Mouse (Mus musculus) heart, postnatal 25 days (tissue): ENCODE results near the gene Ano6. TPM values are rescaled to one million over a fixed set of nuclear protein-coding genes. Genes with fewer than 3 reads are reported as not detected.

Source experiments
- DNase-seq: peaks from one replicate; pipeline ENCODE4 v3.0.0; 2022; ENCODE audit warnings: low spot score
- intact Hi-C: fragments of 180-260 bp; cut with DNase I; formaldehyde crosslinking; loops from one replicate; pipeline ENCODE4 v1.15.1; 2025
- total RNA-seq, 2 experiments: library from RNA; stranded (reverse); gene quantifications; 2 replicates each; pipeline ENCODE4 v1.2.3; 2021

Ano6 gene
- total RNA-seq, 2 experiments from 2014 or later: 21.1 to 25.9 TPM

- peak; percentile 68 for DNase-seq
- intact Hi-C loops: loop anchor here (2.0 to 5.0 kb wide), 2 partner anchors 23 to 41 kb away; no protein-coding TSS in a partner anchor
These were observed 115.5 kb downstream of the Ano6 start for GRCm38 (mm10) chr15:95906017-95906749.

GRCm38 (mm10) chr15:95906891-95907290, 116.2 kb downstream of the Ano6 start:
- DNase-seq: no peak
- intact Hi-C loops: loop anchor here (2.0 to 5.0 kb wide), 2 partner anchors 24 to 40 kb away; no protein-coding TSS in a partner anchor

GRCm38 (mm10) chr15:95907337-95907736, 116.7 kb downstream of the Ano6 start:
- intact Hi-C loops: loop anchor here (2.0 to 5.0 kb wide), 2 partner anchors 25 to 40 kb away; no protein-coding TSS in a partner anchor
- peak; percentile 65 for DNase-seq

GRCm38 (mm10) chr15:95907909-95908308, 117.3 kb downstream of the Ano6 start:
- intact Hi-C loops: loop anchor here (2.0 to 5.0 kb wide), 2 partner anchors 25 to 39 kb away; no protein-coding TSS in a partner anchor
- DNase-seq: no peak

- no peak for DNase-seq
- intact Hi-C loops: no loop called here
These were observed 119.6 kb downstream of the Ano6 start for GRCm38 (mm10) chr15:95910099-95910780.

GRCm38 (mm10) chr15:95914963-95915362, 124.3 kb downstream of the Ano6 start:
- intact Hi-C loops: no loop called here
- DNase-seq: no peak

GRCm38 (mm10) chr15:95915477-95915876, 124.8 kb downstream of the Ano6 start:
- intact Hi-C loops: no loop called here
- DNase-seq: no peak

GRCm38 (mm10) chr15:95917330-95917729, 126.7 kb downstream of the Ano6 start:
- DNase-seq: no peak
- intact Hi-C loops: no loop called here

- intact Hi-C loops: no loop called here
- no peak for DNase-seq
These were observed 129.4 kb downstream of the Ano6 start for GRCm38 (mm10) chr15:95920047-95920446.

- DNase-seq: no peak
- intact Hi-C loops: no loop called here
These were observed 130.4 kb downstream of the Ano6 start for GRCm38 (mm10) chr15:95921072-95921471.

GRCm38 (mm10) chr15:95921639-95922038, 131.0 kb downstream of the Ano6 start:
- DNase-seq: no peak
- intact Hi-C loops: no loop called here

- intact Hi-C loops: no loop called here
- no peak for DNase-seq
These were observed 131.9 kb downstream of the Ano6 start for GRCm38 (mm10) chr15:95922558-95922957.

GRCm38 (mm10) chr15:95925334-95925986, 134.8 kb downstream of the Ano6 start:
- intact Hi-C loops: no loop called here
- DNase-seq: no peak

GRCm38 (mm10) chr15:95929087-95929486, 138.4 kb downstream of the Ano6 start:
- DNase-seq: no peak
- intact Hi-C loops: no loop called here

- no peak for DNase-seq
- intact Hi-C loops: no loop called here
These were observed 140.6 kb downstream of the Ano6 start for GRCm38 (mm10) chr15:95931013-95931775.

GRCm38 (mm10) chr15:95932358-95932757, 141.7 kb downstream of the Ano6 start:
- intact Hi-C loops: no loop called here
- DNase-seq: peak; percentile 48

GRCm38 (mm10) chr15:95935141-95935540, 144.5 kb downstream of the Ano6 start:
- no peak for DNase-seq
- intact Hi-C loops: no loop called here

- intact Hi-C loops: loop anchor here (2.0 to 5.0 kb wide), 4 partner anchors 71 to 181 kb away; no protein-coding TSS in a partner anchor
- DNase-seq: no peak
These were observed 152.8 kb downstream of the Ano6 start for GRCm38 (mm10) chr15:95943470-95943869.

- intact Hi-C loops: loop anchor here (5.0 kb wide), 2 partner anchors 72 to 157 kb away; no protein-coding TSS in a partner anchor
- no peak for DNase-seq
These were observed 153.7 kb downstream of the Ano6 start for GRCm38 (mm10) chr15:95944299-95944698.
